Mouse (Mus musculus) hindbrain, embryonic 14.5 days (tissue): ENCODE measurements around the gene Spert. TPM values are rescaled to one million over a fixed set of nuclear protein-coding genes. Genes with fewer than 3 reads are reported as not detected.

Experiments used
- ATAC-seq: fragments of 200-750 bp; cut with Nextera tagmentation; 2 replicates; pipeline ENCODE4 v1.8.0; 2017; ENCODE audit warnings: moderate number of reproducible peaks, mild to moderate bottlenecking, moderate TSS enrichment, moderate library complexity; ENCODE audit not compliant: low FRiP score
- DNase-seq: peaks from one replicate; pipeline ENCODE4 v3.0.0-alpha.2; 2015; ENCODE audit warnings: low spot score
- H3K27ac ChIP-seq: fragments of 300-500 bp; sonication (generic); 2 replicates; pipeline ENCODE4 v1.5.1; 2014; ENCODE audit warnings: mild to moderate bottlenecking, moderate library complexity
- H3K27me3 ChIP-seq: fragments of 300-500 bp; sonication (generic); 2 replicates; pipeline ENCODE4 v1.6.1; 2014; ENCODE audit warnings: mild to moderate bottlenecking, low read length, mixed read lengths; ENCODE audit not compliant: control insufficient read depth, insufficient read depth
- H3K36me3 ChIP-seq: fragments of 300-500 bp; sonication (generic); replicated peaks from 2 replicates; pipeline ENCODE4 v1.6.1; 2014; ENCODE audit not compliant: control insufficient read depth, insufficient read depth
- H3K4me1 ChIP-seq: fragments of 300-500 bp; sonication (generic); replicated peaks from 2 replicates; pipeline ENCODE4 v1.6.1; 2014; ENCODE audit warnings: antibody characterized with exemption, low read length, mixed read lengths; ENCODE audit not compliant: control insufficient read depth, insufficient read depth
- H3K4me2 ChIP-seq: fragments of 300-500 bp; sonication (generic); replicated peaks from 2 replicates; pipeline ENCODE4 v1.6.1; 2014; ENCODE audit warnings: mild to moderate bottlenecking, moderate library complexity
- H3K4me3 ChIP-seq: fragments of 300-500 bp; sonication (generic); replicated peaks from 2 replicates; pipeline ENCODE4 v1.5.1; 2014; ENCODE audit warnings: mild to moderate bottlenecking, low read length
- H3K9ac ChIP-seq: fragments of 300-500 bp; sonication (generic); 2 replicates; pipeline ENCODE4 v1.6.1; 2014
- H3K9me3 ChIP-seq: fragments of 300-500 bp; sonication (generic); 2 replicates; pipeline ENCODE4 v1.6.1; 2016; ENCODE audit warnings: low read length; ENCODE audit not compliant: control insufficient read depth
- WGBS: fragments of 180-500 bp; shearing (Covaris S2); extraction: QIAGEN DNeasy Blood & Tissue Kit; methylation state at CpG from one replicate; pipeline ENCODE4 v1.1.7; 2014; 5-methylcytosine and 5-hydroxymethylcytosine counted together
- polyA plus RNA-seq: library from polyadenylated mRNA; unstranded; fragments of >200 nt; fragmentation: Nextera tagmentation; extraction: Ambion mirVana; gene quantifications from 2 replicates; pipeline ENCODE4 v1.2.1, GENCODE M21; 2014

Gene Spert
- polyA plus RNA-seq, 1 experiment from 2014 or later: not detected

- no peak for ATAC-seq
- WGBS: 96% methylated on average over 2 of the region's 2 CpGs
- no peaks in the 10 kb centered on the region for H3K9me3 ChIP-seq
- H3K27ac ChIP-seq: no peak overlapping the region
- no peak for DNase-seq
- no peaks in the 10 kb centered on the region for H3K4me1 ChIP-seq
- no peaks in the 10 kb centered on the region for H3K27me3 ChIP-seq
- no peak overlapping the region for H3K4me3 ChIP-seq
- H3K4me2 ChIP-seq: no peak overlapping the region
- no peak overlapping the region for H3K9ac ChIP-seq
- H3K36me3 ChIP-seq: no peaks in the 10 kb centered on the region
Observed at GRCm38 (mm10) chr14:75609176-75609575, 16.3 kb upstream of the Spert start.

- 87% methylated on average over 12 of the region's 12 CpGs for WGBS
Observed at GRCm38 (mm10) chr14:75583870-75584269, 9.0 kb downstream of the Spert start.

DNA sequence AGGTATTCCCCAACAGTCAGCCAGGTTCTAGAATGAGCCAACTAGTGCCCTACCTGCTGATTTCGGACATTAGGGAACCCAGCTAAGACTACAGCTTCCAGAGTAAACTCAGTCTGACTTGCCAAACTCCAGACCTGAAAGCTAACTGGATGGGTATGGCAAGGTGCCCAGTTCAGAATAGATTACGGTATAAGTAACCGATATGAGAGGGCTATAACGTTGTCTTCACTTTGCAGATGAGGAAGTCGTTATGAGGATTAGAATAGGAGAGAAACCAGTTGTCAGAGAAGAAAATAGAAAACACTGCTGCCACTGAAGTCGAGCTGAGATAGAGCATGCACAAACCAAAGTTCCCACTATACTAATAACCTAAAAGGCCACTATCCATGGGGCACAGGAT is 13.9 kb downstream of the Spert start:
- 89% methylated on average over 6 of the region's 6 CpGs for WGBS

More at GRCm38 (mm10) chr14:75583870-75584269, 9.0 kb downstream of the Spert start:
- Histone ChIP-seq H3K4me2 (no peak overlapping the region), H3K4me1 (no peaks in the 10 kb centered on the region), H3K27ac (no peak overlapping the region), H3K9me3 (no peaks in the 10 kb centered on the region), H3K4me3 (no peak overlapping the region), H3K36me3 (no peaks in the 10 kb centered on the region), H3K27me3 (no peaks in the 10 kb centered on the region), H3K9ac (no peak overlapping the region)
- DNase-seq (no peak), ATAC-seq (no peak)

DNA sequence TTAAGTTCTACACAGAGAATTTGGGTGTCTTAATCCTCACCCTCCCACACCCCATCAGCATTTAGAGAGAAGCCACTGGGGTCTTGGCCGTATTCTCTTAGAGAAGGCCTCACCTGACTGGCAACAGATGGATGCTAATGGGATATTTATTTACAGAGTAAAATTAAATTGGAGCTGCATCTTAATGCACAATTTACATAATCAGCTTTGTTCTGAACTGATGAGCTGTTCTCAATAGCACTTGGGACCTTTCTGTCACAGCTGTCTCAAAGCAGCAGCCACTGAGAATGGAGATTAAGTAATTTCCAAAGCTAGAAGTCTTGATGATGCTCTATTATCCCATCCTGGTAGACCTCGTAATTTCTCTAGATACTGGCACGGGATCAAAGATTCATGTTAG is 26.6 kb downstream of the Spert start:
- no peaks in the 10 kb centered on the region for H3K36me3 ChIP-seq
- H3K9ac ChIP-seq: no peak overlapping the region
- H3K27me3 ChIP-seq: no peaks in the 10 kb centered on the region
- H3K9me3 ChIP-seq: no peaks in the 10 kb centered on the region
- DNase-seq: peak; percentile 62
- H3K4me2 ChIP-seq: no peak overlapping the region
- 24% methylated on average over 3 of the region's 3 CpGs for WGBS
- no peak overlapping the region for H3K4me3 ChIP-seq
- peak; percentile 73 for ATAC-seq
- peak overlapping the region; percentile 69 for H3K27ac ChIP-seq
- H3K4me1 ChIP-seq: peaks cover 24% of the 10 kb centered on the region

More for the DNA sequence above, 13.9 kb downstream of the Spert start:
- H3K4me3 ChIP-seq: no peak overlapping the region
- H3K4me1 ChIP-seq: no peaks in the 10 kb centered on the region
- no peaks in the 10 kb centered on the region for H3K9me3 ChIP-seq
- H3K4me2 ChIP-seq: no peak overlapping the region
- H3K27me3 ChIP-seq: no peaks in the 10 kb centered on the region
- no peak overlapping the region for H3K9ac ChIP-seq
- DNase-seq: no peak
- no peak overlapping the region for H3K27ac ChIP-seq
- no peaks in the 10 kb centered on the region for H3K36me3 ChIP-seq
- ATAC-seq: no peak

DNA sequence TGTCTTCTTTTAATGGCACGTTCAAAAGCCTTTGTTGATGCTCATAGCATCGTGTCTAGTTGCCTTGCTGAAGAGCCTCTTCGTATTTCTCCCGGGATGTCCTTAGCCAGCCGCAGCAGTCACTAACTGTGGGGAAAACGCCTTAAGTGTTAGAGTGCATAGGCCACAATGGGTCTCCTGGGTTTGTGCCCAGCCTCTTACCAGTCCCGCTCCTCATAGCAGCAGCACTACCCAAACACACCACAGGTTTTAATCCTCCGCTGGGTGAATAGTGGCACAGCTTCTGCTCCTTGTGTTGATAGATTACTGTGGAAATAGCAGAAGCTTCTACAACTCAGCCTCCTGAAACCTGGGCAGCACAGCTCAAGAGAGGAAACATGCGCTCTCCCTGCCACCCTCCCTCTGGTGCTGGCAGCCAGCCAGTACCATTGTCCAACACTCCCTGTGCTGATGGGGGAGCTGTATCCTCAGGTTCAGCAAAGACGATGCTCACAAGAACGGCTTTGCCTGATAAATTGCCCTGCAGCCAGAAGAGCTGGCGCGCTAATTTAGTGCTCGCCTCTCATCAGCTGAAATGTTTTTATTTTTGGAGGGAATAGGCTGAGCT is 27.3 kb downstream of the Spert start:
- peak; percentile 79 for DNase-seq
- 20% methylated on average over 14 of the region's 14 CpGs for WGBS
- H3K4me3 ChIP-seq: no peak overlapping the region
- H3K27me3 ChIP-seq: no peaks in the 10 kb centered on the region
- 0 out of 2 replicates have a peak overlapping the region, but pooled peaks have one; percentile 13 for H3K9ac ChIP-seq
- H3K9me3 ChIP-seq: no peaks in the 10 kb centered on the region
- peak overlapping the region; percentile 69; the same call in 1 of the 2 replicates for H3K27ac ChIP-seq
- no peak overlapping the region for H3K4me2 ChIP-seq
- ATAC-seq: peak; percentile 89
- H3K4me1 ChIP-seq: peaks cover 24% of the 10 kb centered on the region
- no peaks in the 10 kb centered on the region for H3K36me3 ChIP-seq

DNA sequence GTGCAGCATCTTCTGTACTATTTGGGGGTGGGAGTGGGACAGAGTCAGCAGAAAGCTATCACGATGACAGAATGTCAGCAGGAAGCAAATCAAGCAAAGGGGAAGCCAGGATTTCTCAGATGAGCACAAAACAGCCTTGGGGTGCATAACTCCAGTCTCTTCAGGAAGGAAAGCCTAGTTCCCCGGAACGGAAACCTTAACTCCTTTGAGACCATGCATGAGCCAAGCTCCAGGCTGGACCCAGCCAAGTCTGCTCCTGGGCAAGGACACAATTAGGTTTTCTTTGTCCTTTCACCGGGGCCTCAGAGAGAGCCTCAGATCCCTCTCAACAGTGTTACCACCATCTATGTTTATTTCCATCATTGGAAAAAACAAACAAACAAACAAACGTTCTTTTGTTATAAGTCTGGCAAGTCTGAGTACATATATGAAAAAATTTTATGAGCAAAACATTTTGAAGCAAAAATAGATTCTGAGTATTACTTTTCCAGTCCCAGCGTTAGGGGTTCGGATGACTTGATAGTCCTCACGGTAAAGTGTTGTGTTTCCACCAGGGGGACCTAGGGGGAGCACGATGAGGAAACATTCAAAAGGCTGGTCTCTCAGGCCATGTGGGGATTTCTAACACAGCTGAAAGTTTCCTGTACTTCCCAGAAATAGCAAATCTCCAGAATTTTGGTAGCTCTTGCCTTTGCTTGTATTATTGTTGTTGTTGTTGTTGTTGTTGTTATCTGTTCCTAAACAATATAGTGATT is 31.2 kb downstream of the Spert start:
- H3K27ac ChIP-seq: no peak overlapping the region
- no peak for DNase-seq
- 55% methylated on average over 9 of the region's 9 CpGs for WGBS

GRCm38 (mm10) chr14:75541731-75542130 is 51.2 kb downstream of the Spert start:
- Histone ChIP-seq H3K4me2 (no peak overlapping the region), H3K4me1 (peaks cover 33% of the 10 kb centered on the region), H3K27me3 (no peaks in the 10 kb centered on the region), H3K27ac (peak overlapping the region; percentile 74), H3K9me3 (no peaks in the 10 kb centered on the region), H3K36me3 (no peaks in the 10 kb centered on the region), H3K9ac (no peak overlapping the region), H3K4me3 (no peak overlapping the region)
- DNase-seq (no peak), ATAC-seq (no peak)
- WGBS: 5% methylated on average over 8 of the region's 8 CpGs

More for the DNA sequence above, 31.2 kb downstream of the Spert start:
- no peak overlapping the region for H3K4me3 ChIP-seq
- no peak overlapping the region for H3K9ac ChIP-seq
- peaks cover 18% of the 10 kb centered on the region for H3K4me1 ChIP-seq
- H3K4me2 ChIP-seq: no peak overlapping the region
- H3K9me3 ChIP-seq: no peaks in the 10 kb centered on the region
- no peaks in the 10 kb centered on the region for H3K27me3 ChIP-seq
- no peak for ATAC-seq
- no peaks in the 10 kb centered on the region for H3K36me3 ChIP-seq

- Histone ChIP-seq H3K4me2 (peak overlapping the region; percentile 27), H3K4me1 (peaks cover 37% of the 10 kb centered on the region), H3K27me3 (no peaks in the 10 kb centered on the region), H3K4me3 (no peak overlapping the region), H3K27ac (peak overlapping the region; percentile 74), H3K36me3 (no peaks in the 10 kb centered on the region), H3K9me3 (no peaks in the 10 kb centered on the region), H3K9ac (no peak overlapping the region)
- WGBS: 10% methylated on average over 5 of the region's 5 CpGs
- ATAC-seq: peak; percentile 81
- DNase-seq: peak; percentile 67
Observed at GRCm38 (mm10) chr14:75540996-75541350, 51.9 kb downstream of the Spert start.

- Histone ChIP-seq H3K27ac (peak overlapping the region; percentile 74; the same call in 1 of the 2 replicates), H3K9ac (no peak overlapping the region), H3K36me3 (no peaks in the 10 kb centered on the region), H3K27me3 (no peaks in the 10 kb centered on the region), H3K4me2 (peak overlapping the region; percentile 27; the same call in 1 of the 2 replicates), H3K9me3 (no peaks in the 10 kb centered on the region), H3K4me3 (no peak overlapping the region), H3K4me1 (peaks cover 37% of the 10 kb centered on the region)
- ATAC-seq (no peak; the same call in 1 of the 2 replicates), DNase-seq (no peak)
- WGBS: 42% methylated on average over 17 of the region's 17 CpGs
Observed at GRCm38 (mm10) chr14:75540216-75540995, 52.5 kb downstream of the Spert start.
